Mouse (Mus musculus) fibroblast of lung, adult 2 months (primary cell): ENCODE results near the gene Ppp2r5a.
A peak's percentile ranks its signal among the peaks of the same experiment; 100 is the strongest.

Source experiments
- DNase-seq: peaks from one replicate; pipeline ENCODE4 v3.0.0-alpha.2; 2011; ENCODE audit warnings: low read depth

Gene Ppp2r5a

DNA sequence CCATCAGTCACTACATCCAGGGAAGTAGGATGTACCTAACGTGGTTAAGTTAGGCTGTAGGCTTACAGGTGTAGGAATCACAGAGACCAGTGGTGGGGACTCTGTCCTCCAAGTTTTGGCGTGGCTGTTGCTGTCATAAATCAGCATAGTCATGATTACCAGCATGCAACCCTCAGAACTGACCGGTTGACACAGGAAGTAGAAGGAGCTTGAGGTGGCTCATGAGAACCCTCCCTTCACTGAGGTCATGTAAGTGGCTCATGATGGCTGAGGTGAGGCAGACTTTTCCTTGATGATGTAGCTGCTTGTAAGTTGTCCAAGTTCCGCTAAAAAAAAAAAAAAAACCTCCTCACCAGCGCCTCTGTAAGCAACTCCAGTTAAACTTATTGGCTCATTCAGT is 14.0 kb upstream of the Ppp2r5a start:
- DNase-seq = no peak

DNA sequence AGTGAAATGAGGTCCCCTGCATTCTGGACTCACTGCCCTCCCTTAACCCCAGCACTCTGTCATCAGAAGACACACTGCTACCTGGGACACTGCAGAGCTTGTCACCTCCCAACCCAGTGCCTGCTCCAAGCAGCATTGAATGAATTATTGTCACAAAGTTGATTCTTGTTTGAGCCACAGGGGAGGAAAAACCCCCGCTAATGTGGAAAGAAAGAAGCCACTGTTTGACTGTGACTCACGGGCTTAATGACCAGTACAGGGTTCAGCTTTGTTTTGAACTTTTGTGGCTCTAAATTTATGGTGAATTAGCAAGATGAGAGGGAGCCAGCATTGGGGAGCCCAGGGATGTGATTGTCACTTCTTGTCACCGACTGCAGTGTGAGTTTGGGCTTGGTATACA is 13.5 kb upstream of the Ppp2r5a start:
- DNase-seq = no peak

DNA sequence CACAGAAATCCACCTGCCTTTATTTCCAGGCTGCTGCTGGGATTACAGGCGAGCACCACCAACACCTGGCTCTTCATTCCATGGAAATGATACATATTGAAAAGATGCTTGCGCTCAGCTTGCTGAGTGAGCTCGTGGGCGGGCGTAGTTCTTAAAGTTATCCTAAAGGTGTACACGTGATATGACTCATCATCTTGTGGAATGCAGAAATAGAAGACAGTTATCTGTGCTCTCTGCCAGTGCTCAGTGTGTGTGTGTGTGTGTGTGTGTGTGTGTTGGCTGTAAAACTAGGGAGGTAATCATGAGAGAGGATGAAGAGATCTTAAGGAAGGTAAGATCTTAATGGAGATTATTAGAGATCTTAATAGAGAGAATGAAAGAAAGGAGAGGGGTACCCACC is 11.4 kb upstream of the Ppp2r5a start:
- no peak for DNase-seq

DNA sequence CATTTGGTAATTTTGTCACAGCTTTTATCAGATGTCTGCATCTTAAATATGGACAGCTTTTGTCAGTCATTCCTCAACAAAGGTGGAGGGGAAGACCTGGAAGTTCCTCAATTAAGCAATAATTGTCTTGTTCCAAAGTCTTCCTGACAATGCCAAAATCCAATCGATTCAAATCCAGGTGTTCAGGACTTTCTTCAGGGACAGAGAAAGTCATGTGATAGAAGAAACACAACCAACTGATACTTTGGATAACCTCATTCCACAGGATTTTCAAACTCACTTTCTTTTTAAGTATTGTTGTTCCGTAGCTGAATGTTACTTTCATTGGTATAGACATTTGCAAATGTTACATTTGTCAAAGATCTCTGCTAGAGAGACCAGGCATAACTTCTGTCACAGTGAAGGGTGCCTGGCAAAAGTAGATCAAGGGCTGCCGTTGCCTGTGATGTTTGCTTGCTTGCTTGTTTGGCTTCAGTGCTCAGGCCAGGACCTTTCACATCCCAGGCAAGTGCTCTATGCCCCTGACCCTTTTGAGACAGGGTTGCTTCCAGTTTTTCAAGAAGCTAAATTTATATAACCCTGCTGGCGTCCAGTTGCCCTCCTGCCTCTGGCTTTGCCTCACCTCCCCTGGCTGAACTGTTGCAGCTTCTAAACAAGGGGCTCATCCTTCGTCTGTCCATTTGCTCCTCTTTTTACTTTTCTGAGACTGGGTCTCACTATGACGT is 10.8 kb upstream of the Ppp2r5a start:
- DNase-seq = no peak

- DNase-seq = no peak
Measured at GRCm38 (mm10) chr1:191410294-191411036, 7.4 kb upstream of the Ppp2r5a start.

- no peak for DNase-seq
Measured at GRCm38 (mm10) chr1:191407246-191407645, 4.2 kb upstream of the Ppp2r5a start.

- DNase-seq = no peak
Measured at GRCm38 (mm10) chr1:191406516-191406915, 3.4 kb upstream of the Ppp2r5a start.

GRCm38 (mm10) chr1:191404721-191405329 is 1.8 kb upstream of the Ppp2r5a start:
- DNase-seq = no peak

GRCm38 (mm10) chr1:191404301-191404700 is 1.2 kb upstream of the Ppp2r5a start:
- DNase-seq = no peak

DNA sequence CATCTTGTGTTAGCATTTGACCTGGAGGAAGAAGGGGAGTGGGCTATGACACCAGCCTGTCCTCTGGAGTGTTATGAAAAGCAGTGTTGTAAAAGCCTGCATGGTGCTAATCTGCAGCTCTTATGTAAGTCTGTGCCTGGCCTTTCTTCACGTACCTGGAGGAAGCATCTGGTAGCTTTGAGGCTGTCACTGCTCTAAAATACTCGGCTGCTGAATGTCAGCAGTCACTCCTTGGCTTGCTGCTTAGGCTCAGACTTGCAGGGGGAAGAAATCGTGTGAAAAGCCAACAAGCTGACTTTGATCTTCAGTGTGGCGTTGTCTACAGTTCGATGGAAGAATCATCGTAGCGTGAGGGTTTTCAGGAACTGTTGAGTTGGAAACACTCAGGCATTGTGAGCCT is 566 bp downstream of the Ppp2r5a start:
- no peak for DNase-seq

DNA sequence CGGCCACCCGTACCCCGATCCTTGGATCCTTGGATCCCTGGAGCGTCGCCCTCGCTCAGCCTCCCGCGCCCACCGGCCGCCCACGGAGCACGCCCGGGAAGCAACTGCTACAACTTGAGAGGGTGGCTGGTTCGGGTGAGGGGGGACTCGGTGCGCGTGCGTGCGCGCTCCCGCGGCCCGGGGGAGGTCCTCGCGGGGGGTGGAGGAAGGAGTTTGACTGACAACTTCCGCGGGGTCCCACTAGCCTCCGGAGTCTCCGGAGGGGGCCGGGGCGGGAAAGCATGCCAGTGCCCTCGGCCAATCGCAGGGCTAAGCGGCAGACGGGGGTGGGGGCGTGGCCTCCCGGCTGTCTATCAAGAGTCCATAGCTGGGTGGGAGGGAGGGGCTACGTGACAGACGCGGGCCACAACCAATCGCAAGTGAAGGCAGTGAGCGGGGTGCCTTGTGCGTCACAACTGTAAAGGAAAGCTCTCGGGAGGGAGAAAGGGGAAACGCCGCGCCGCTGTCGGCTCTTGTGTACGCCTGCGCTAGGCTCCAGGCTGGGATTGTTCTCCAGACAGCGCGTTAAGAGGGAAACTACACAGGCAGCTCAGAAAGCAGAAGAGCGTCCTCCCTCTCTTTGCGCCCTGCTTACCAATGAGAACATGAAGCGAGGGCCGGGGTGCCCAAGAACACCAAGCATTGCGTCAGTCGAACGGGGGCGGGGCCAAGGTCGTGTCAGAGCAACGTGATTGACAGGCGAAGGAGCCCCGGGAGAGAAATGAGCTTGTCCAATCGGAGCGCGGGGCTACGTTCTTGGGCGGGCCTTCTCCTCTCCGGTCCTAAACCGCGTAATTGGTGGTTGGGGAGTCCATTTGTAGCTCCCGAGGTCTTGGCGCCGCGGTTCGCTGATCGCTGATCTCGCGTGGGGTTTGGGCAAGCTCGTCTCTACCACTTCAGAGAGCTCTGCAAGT is 5.9 kb downstream of the Ppp2r5a start:
- peak; percentile 98 for DNase-seq

GRCm38 (mm10) chr1:191396446-191396845 is 6.6 kb downstream of the Ppp2r5a start:
- DNase-seq = no peak

DNA sequence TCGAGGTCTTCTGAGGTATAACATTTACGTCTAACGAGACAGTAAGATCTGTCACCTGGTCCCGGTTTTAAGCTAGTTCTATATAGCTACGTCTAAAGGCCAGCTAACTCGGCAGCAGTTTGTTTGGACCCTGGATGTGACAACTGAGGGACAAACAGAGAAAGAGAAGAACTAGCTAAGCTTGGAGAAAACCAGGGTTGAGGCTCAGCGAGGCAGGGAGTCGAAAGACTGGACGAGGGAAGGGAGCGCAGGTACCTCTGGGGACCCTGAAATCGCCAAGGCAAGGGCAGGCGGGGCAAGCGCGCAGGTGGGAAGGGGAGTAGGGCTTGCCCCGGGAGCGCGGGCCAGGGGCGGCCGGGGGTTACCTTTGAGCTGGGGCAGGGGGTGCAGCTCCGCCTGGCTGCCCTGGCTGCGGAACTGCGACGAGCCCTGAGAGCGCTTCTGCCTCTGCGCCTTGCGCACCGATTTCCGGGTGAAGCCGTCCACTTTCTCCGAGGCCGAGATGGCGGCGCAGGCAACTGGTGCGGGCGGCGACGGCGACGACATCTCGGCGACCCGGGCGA is 7.1 kb downstream of the Ppp2r5a start:
- DNase-seq = no peak

DNA sequence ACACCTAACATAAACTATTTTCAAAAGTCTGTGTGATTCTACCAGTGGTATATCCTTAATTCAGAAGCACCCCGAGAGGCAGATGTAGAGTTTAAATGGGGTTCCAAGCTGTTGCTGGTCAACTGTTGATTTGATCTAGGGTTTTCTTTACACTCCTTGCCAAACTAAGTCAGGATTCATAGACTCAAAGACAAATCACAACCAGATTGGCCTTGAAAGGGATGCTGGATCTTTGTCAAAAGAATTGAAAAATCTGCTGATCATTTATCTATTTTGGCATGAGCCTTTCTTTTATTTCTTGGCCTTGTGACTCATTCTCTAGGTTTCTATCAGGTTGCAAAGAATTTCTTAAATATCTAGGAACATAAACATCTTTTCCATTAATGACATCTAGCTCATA is 7.9 kb downstream of the Ppp2r5a start:
- no peak for DNase-seq

- DNase-seq = no peak
Measured at GRCm38 (mm10) chr1:191394126-191394525, 8.9 kb downstream of the Ppp2r5a start.

- no peak for DNase-seq
Measured at GRCm38 (mm10) chr1:191393536-191393935, 9.5 kb downstream of the Ppp2r5a start.

- DNase-seq = peak; percentile 43
Measured at GRCm38 (mm10) chr1:191391311-191391710, 11.8 kb downstream of the Ppp2r5a start.

DNA sequence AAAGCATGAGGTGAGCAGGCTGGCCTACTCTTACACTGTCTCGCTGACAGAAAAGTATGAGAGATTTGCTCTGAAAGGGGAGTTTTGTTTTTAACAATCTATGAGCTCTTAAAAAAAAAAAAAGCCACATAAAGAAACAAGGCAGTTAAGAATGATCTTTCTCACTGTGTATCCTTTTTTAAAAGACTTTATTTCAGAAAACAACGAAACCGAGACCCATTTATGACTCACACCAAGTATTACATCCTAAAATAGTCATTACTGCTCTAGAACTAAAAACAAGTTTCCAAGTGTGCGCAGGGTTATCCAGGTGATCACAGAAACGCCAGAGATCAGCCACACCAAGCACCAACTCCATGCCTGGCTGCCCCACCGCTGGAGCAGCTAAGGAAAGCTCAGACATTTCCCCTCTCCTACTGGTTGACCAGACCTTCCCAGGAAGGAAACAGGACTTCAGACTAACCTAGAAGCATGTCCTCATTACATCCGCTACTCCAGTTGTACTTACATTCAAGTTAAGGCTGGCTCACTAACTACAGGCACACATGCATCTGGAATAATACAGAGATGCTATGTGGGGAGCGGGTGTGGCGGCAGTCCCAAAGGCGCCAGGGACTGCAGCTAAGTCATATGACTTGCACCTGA is 18.2 kb downstream of the Ppp2r5a start:
- no peak for DNase-seq

GRCm38 (mm10) chr1:191381955-191382736 is 20.9 kb downstream of the Ppp2r5a start:
- DNase-seq = no peak

DNA sequence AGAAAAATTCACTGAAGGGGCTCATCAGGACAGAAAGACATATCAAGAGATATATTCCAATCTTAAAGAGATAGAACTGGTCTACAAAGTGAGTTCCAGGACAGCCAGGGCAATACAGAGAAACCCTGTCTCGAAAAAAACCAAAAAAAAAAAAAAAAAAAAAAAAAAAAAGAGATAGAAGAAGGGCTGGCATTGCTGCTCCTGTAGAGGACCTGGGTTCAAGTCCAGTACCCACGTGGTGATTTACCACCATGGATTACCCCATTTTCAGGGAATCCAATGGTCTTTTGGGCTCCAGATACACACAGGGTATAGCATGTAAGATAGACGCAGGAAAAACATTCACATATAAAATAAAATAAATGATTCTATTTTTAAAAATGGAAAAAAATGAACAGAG is 22.2 kb downstream of the Ppp2r5a start:
- no peak for DNase-seq
